Mouse (Mus musculus) G1E (cell line): ENCODE data around the gene Gpr22.

Experiments
- CTCF ChIP-seq: IDR thresholded peaks from 2 replicates; pipeline ENCODE4 v1.5.1; 2012; ENCODE audit warnings: low read depth, low read length, inconsistent platforms, mixed read lengths
- POLR2AphosphoS5 ChIP-seq: IDR thresholded peaks from 2 replicates; pipeline ENCODE4 v1.6.1; 2012; ENCODE audit warnings: low read depth, low read length, inconsistent platforms; ENCODE audit not compliant: insufficient replicate concordance

DNA sequence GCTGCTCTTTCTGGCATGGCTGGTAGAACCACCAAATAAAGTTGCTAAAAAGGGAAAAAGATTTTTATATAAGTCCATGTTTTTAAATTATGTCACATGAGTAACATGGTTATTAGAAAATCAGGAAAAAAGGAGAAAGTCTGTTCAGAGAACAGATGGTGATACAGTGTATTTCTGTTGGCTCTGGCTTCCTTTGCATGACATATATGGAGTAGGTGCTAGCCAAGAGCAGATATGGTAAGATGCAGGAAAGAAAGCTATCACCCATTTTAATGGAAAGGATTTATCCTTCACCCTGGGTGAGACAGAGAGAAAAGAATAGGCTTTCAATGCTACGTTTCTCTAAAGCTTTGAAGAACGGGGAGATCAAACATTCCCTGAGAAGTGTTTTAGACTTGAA lies 40.7 kb upstream of the Gpr22 start:
- no peak for TF ChIP-seq CTCF
- no peak for TF ChIP-seq POLR2AphosphoS5
